Mouse (Mus musculus) A20 (cell line): ENCODE results near the gene D11Wsu47e.

Experiments used
- DNase-seq: peaks from one replicate; pipeline ENCODE4 v3.0.0-alpha.2; 2011; ENCODE audit warnings: low read depth, low spot score

D11Wsu47e gene

DNA sequence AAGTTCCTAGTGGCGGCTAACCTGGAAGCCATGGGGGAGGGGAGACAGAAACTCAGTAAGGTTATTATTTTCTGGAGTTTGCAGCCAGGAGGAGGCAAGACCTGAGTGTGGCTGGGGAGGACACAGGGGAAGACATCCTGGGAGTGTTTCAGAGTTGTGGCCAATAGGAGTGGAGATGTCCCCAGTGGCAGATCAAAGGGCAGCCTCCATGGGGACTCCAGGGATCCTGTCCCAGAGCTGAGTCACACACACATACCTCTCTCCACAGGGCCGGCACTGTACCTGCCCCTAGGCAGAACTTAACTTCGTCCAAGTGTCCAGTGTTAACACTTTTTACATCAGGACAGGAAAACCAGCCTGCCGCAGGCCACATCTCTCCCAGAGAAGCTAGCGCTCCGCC, 50.9 kb downstream of the D11Wsu47e start:
- DNase-seq = no peak

DNA sequence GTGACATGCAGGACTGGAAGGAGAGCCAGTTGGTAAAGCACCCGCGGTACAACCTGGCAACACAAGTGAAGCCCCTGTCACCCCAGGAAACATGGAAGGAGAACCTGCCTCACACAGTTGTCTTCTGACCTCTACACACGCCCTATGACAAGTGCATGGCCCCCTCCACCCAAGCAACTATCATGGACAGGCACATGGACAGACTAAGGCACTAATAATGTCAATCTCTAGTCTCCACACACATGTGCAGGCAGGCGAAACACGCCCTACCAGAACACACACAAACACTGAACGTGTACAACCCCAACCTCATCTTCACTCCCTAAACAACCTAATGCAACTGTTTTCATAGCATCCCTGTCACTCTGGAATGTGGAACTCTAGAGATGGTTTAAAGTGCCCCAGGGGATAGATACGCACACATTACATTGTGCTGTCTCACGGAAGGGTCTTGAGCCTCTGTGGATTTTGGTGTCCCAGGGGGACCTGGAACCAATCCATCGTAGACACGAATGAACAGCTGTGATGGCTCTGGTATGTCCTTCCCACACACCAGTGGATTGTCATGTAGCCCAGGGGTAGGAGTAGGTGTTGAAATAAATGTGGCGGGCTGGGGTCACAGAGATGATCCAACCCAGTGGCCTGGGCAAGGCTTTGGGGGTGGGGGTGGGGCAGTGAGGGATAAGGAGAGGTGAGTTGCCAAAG, 52.8 kb downstream of the D11Wsu47e start:
- no peak for DNase-seq

DNA sequence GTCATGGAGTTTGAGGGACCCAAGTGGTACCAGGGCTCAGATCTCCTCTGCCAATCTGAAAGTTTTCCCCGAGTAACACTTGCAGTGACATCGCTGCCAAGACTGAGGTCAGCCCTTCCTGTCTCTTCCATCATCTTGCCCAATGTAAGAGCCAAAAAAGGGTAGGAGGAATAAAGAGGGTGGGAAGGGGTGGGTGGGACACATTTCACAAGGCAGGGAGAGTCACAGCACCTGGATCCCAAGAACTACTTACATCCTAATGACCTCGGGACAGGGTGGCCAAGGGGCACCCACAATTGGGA, 53.3 kb downstream of the D11Wsu47e start:
- no peak for DNase-seq

DNA sequence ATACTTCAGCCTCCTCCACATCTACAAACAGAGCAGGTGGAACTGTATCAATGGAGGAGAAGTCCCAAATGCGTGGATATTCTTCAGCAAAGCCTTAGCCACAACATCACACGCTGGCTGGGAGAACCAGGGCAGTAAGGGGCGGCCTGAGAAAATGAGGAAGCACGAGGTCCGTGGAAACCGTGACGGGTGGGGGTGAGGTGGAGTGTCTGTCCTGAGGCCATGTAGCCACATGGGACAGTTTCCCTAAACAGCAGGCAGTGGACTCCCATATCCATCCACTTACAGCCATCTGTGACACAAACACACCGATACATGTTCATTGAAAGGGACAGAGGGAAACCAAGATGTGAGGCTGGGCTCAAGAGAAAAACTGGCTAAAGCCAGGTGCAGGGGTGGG, 53.7 kb downstream of the D11Wsu47e start:
- no peak for DNase-seq

DNA sequence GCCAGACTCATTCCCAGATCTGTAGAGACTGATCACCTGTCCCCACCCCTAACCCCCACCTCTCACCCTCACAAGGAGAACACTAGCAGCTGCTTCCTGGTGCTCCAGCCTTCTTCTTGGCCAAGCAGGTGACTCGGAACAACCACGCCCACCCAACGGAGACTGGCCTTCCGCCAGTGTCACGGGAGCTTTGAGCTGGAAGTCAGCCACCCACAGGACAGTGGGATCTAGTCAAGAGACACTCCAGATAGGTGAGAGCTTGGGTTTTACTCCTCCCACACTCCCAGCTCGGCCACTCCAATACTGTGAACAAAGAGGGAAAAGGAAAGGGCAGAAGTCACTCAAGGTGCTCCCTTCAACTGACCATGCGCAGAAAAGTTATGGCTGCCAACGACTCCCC, 55.0 kb downstream of the D11Wsu47e start:
- no peak for DNase-seq

GRCm38 (mm10) chr11:113740100-113740499, 55.9 kb downstream of the D11Wsu47e start:
- no peak for DNase-seq

GRCm38 (mm10) chr11:113742998-113743397, 58.8 kb downstream of the D11Wsu47e start:
- no peak for DNase-seq
